Mouse (Mus musculus) G1E (cell line): ENCODE results near the gene Prpf40b. TPM values are rescaled to one million over a fixed set of nuclear protein-coding genes. Genes with fewer than 3 reads are reported as not detected.

Experiments
- ATAC-seq: 2 replicates; pipeline ENCODE4 v1.8.0; 2016; ENCODE audit warnings: mild to moderate bottlenecking; ENCODE audit not compliant: insufficient number of reproducible peaks, poor library complexity, low FRiP score, severe bottlenecking; ENCODE audit errors: extremely low read depth
- DNase-seq: peaks from one replicate; pipeline ENCODE4 v3.0.0; 2012; ENCODE audit warnings: low spot score
- H3K27me3 ChIP-seq: 2 replicates; pipeline ENCODE4 v1.6.1; 2012; ENCODE audit warnings: mild to moderate bottlenecking, low read length, inconsistent platforms; ENCODE audit not compliant: insufficient read depth
- H3K36me3 ChIP-seq: replicated peaks from 2 replicates; pipeline ENCODE3; 2012; ENCODE audit warnings: mild to moderate bottlenecking, inconsistent platforms
- H3K4me1 ChIP-seq: 2 replicates; pipeline ENCODE4 v1.6.1; 2012; ENCODE audit warnings: low read depth, low read length, inconsistent platforms, mixed read lengths; ENCODE audit not compliant: insufficient read depth
- H3K4me3 ChIP-seq: 2 replicates; pipeline ENCODE4 v1.5.1; 2012; ENCODE audit warnings: low read depth, mild to moderate bottlenecking, inconsistent platforms, low read length, moderate library complexity, mixed read lengths
- H3K9me3 ChIP-seq: replicated peaks from 2 replicates; pipeline ENCODE4 v1.6.1; 2012; ENCODE audit warnings: inconsistent platforms
- CTCF ChIP-seq: IDR thresholded peaks from 2 replicates; pipeline ENCODE4 v1.5.1; 2012; ENCODE audit warnings: low read depth, low read length, inconsistent platforms, mixed read lengths
- GATA1 ChIP-seq: IDR thresholded peaks from 2 replicates; pipeline ENCODE4 v1.6.1; 2012; ENCODE audit warnings: borderline replicate concordance, low read length, inconsistent platforms, mixed read lengths
- GATA2 ChIP-seq: IDR thresholded peaks from 2 replicates; pipeline ENCODE4 v1.6.1; 2012; ENCODE audit warnings: low read depth, low read length, inconsistent platforms, borderline replicate concordance
- POLR2AphosphoS5 ChIP-seq: IDR thresholded peaks from 2 replicates; pipeline ENCODE4 v1.6.1; 2012; ENCODE audit warnings: low read depth, low read length, inconsistent platforms; ENCODE audit not compliant: insufficient replicate concordance
- TAL1 ChIP-seq: conservative IDR thresholded peaks from 2 replicates; pipeline ENCODE4 v1.6.1; 2012; ENCODE audit warnings: low read depth, low read length, inconsistent platforms, mixed read lengths
- polyA plus RNA-seq: library from polyadenylated mRNA; stranded (reverse); fragments of >175 nt; gene quantifications from 2 replicates; pipeline ENCODE4 v1.2.3, GENCODE M21; 2012
- total RNA-seq, 2 experiments: library from RNA; stranded (forward) in 1 of 2; stranded (reverse) in 1 of 2; fragments of 200-1000 nt in 1 of 2; fragments of >200 nt in 1 of 2; fragmentation: Nextera tagmentation in 1 of 2; gene quantifications; 2 replicates each; pipeline ENCODE4 v1.2.3; 2014 to 2017

Gene Prpf40b
- total and polyA plus RNA-seq, 3 experiments: 10.1 to 47.2 (median 39.1) TPM

- H3K27me3 ChIP-seq: peaks cover 54% of the 10 kb centered on the region
- TF ChIP-seq CTCF (no peak), GATA1 (no peak), POLR2AphosphoS5 (no peak), TAL1 (no peak), GATA2 (no peak)
- no peak overlapping the region for H3K4me3 ChIP-seq
- ATAC-seq: no peak
- no peak for DNase-seq
- H3K4me1 ChIP-seq: no peaks in the 10 kb centered on the region
- H3K9me3 ChIP-seq: no peaks in the 10 kb centered on the region
- no peaks in the 10 kb centered on the region for H3K36me3 ChIP-seq
Measured at GRCm38 (mm10) chr15:99355660-99356059, 60.8 kb downstream of the Prpf40b start.

- DNase-seq (no peak), ATAC-seq (no peak)
- H3K9me3 ChIP-seq: no peaks in the 10 kb centered on the region
- TF ChIP-seq GATA2 (no peak), GATA1 (no peak), TAL1 (no peak), CTCF (no peak), POLR2AphosphoS5 (no peak)
- H3K4me3 ChIP-seq: no peak overlapping the region
- peaks cover 52% of the 10 kb centered on the region for H3K27me3 ChIP-seq
- H3K4me1 ChIP-seq: no peaks in the 10 kb centered on the region
- H3K36me3 ChIP-seq: no peaks in the 10 kb centered on the region
Measured at GRCm38 (mm10) chr15:99356462-99356861, 61.6 kb downstream of the Prpf40b start.

- Histone ChIP-seq H3K27me3 (peaks cover 42% of the 10 kb centered on the region), H3K36me3 (no peaks in the 10 kb centered on the region), H3K4me1 (no peaks in the 10 kb centered on the region), H3K9me3 (no peaks in the 10 kb centered on the region), H3K4me3 (no peak overlapping the region)
- TF ChIP-seq CTCF (no peak), TAL1 (no peak), POLR2AphosphoS5 (no peak), GATA2 (no peak), GATA1 (no peak)
- ATAC-seq: no peak
- DNase-seq: no peak
Measured at GRCm38 (mm10) chr15:99358952-99359351, 64.1 kb downstream of the Prpf40b start.

- TF ChIP-seq GATA2: no peak
- no peak for TF ChIP-seq GATA1
- no peaks in the 10 kb centered on the region for H3K36me3 ChIP-seq
- peaks cover 18% of the 10 kb centered on the region for H3K27me3 ChIP-seq
- H3K4me3 ChIP-seq: no peak overlapping the region
- ATAC-seq (no peak), DNase-seq (no peak)
- no peaks in the 10 kb centered on the region for H3K4me1 ChIP-seq
- no peaks in the 10 kb centered on the region for H3K9me3 ChIP-seq
Measured at GRCm38 (mm10) chr15:99364022-99364530, 69.2 kb downstream of the Prpf40b start.

GRCm38 (mm10) chr15:99364921-99365320 lies 70.0 kb downstream of the Prpf40b start:
- Histone ChIP-seq H3K27me3 (peaks cover 15% of the 10 kb centered on the region), H3K9me3 (no peaks in the 10 kb centered on the region), H3K4me1 (no peaks in the 10 kb centered on the region), H3K36me3 (no peaks in the 10 kb centered on the region), H3K4me3 (no peak overlapping the region)
- DNase-seq: no peak
- TF ChIP-seq CTCF: no peak
- no peak for TF ChIP-seq GATA1
- no peak for TF ChIP-seq GATA2
- no peak for TF ChIP-seq TAL1
- no peak for TF ChIP-seq POLR2AphosphoS5
- ATAC-seq: no peak

Other genes starting within 250 kb of the Prpf40b start
- not detected in 2 replicates for gene Prph, start 239.9 kb upstream of the Prpf40b start, total RNA-seq (2014; fragmentation: Nextera tagmentation)
- gene Prph, start 239.9 kb upstream of the Prpf40b start, total RNA-seq (2017): not detected in 2 replicates
- not detected in 2 replicates for gene Prph, start 239.9 kb upstream of the Prpf40b start, polyA plus RNA-seq
- gene Troap, start 220.5 kb upstream of the Prpf40b start, total RNA-seq (2014; fragmentation: Nextera tagmentation): 58.2 and 59.0 TPM in 2 replicates
- 22.3 and 22.8 TPM in 2 replicates for gene Troap, start 220.5 kb upstream of the Prpf40b start, total RNA-seq (2017)
- gene Troap, start 220.5 kb upstream of the Prpf40b start, polyA plus RNA-seq: 71.0 and 73.9 TPM in 2 replicates
- gene C1ql4, start 207.3 kb upstream of the Prpf40b start, total RNA-seq (2014; fragmentation: Nextera tagmentation): not detected in 2 replicates
- gene C1ql4, start 207.3 kb upstream of the Prpf40b start, total RNA-seq (2017): not detected in 2 replicates
- not detected in 2 replicates for gene C1ql4, start 207.3 kb upstream of the Prpf40b start, polyA plus RNA-seq
- gene Dnajc22, start 201.9 kb upstream of the Prpf40b start, total RNA-seq (2014; fragmentation: Nextera tagmentation): not detected in 2 replicates
- gene Dnajc22, start 201.9 kb upstream of the Prpf40b start, total RNA-seq (2017): 0.16 TPM in 1 of 2 replicates, not detected in the other
- not detected in 2 replicates for gene Dnajc22, start 201.9 kb upstream of the Prpf40b start, polyA plus RNA-seq
- gene Spats2, start 169.2 kb upstream of the Prpf40b start, total RNA-seq (2014; fragmentation: Nextera tagmentation): not detected in 2 replicates
- 0.05 and 0.12 TPM in 2 replicates for gene Spats2, start 169.2 kb upstream of the Prpf40b start, total RNA-seq (2017)
- gene Spats2, start 169.2 kb upstream of the Prpf40b start, polyA plus RNA-seq: not detected in 2 replicates
- not detected in 2 replicates for gene Kcnh3, start 70.2 kb upstream of the Prpf40b start, total RNA-seq (2014; fragmentation: Nextera tagmentation)
- gene Kcnh3, start 70.2 kb upstream of the Prpf40b start, total RNA-seq (2017): 0.05 TPM in 1 of 2 replicates, not detected in the other
- gene Kcnh3, start 70.2 kb upstream of the Prpf40b start, polyA plus RNA-seq: not detected in 2 replicates
- 29.8 and 39.4 TPM in 2 replicates for gene Mcrs1, start 43.1 kb upstream of the Prpf40b start, total RNA-seq (2014; fragmentation: Nextera tagmentation)
- gene Mcrs1, start 43.1 kb upstream of the Prpf40b start, total RNA-seq (2017): 45.7 and 60.1 TPM in 2 replicates
- 75.9 and 83.4 TPM in 2 replicates for gene Mcrs1, start 43.1 kb upstream of the Prpf40b start, polyA plus RNA-seq
- not detected in 2 replicates for gene Fam186b, start 801 bp downstream of the Prpf40b start, total RNA-seq (2014; fragmentation: Nextera tagmentation)
- gene Fam186b, start 801 bp downstream of the Prpf40b start, total RNA-seq (2017): 0.12 TPM in 1 of 2 replicates, not detected in the other
- gene Fam186b, start 801 bp downstream of the Prpf40b start, polyA plus RNA-seq: not detected in 2 replicates
- 4.8 TPM in 1 of 2 replicates, not detected in the other for gene Fmnl3, start 75.4 kb downstream of the Prpf40b start, total RNA-seq (2014; fragmentation: Nextera tagmentation)
- gene Fmnl3, start 75.4 kb downstream of the Prpf40b start, total RNA-seq (2017): 0.11 and 0.46 TPM in 2 replicates
- 0.07 and 0.08 TPM in 2 replicates for gene Fmnl3, start 75.4 kb downstream of the Prpf40b start, polyA plus RNA-seq
- 239 and 279 TPM in 2 replicates for gene Tmbim6, start 97.8 kb downstream of the Prpf40b start, total RNA-seq (2014; fragmentation: Nextera tagmentation)
- 91.2 and 93.0 TPM in 2 replicates for gene Tmbim6, start 97.8 kb downstream of the Prpf40b start, total RNA-seq (2017)
- gene Tmbim6, start 97.8 kb downstream of the Prpf40b start, polyA plus RNA-seq: 97.5 and 125 TPM in 2 replicates
- 16.1 and 18.7 TPM in 2 replicates for gene Nckap5l, start 162.7 kb downstream of the Prpf40b start, total RNA-seq (2014; fragmentation: Nextera tagmentation)
- 0.58 and 0.60 TPM in 2 replicates for gene Nckap5l, start 162.7 kb downstream of the Prpf40b start, total RNA-seq (2017)
- gene Nckap5l, start 162.7 kb downstream of the Prpf40b start, polyA plus RNA-seq: 15.2 and 17.2 TPM in 2 replicates
- gene Bcdin3d, start 179.6 kb downstream of the Prpf40b start, total RNA-seq (2014; fragmentation: Nextera tagmentation): 10.3 and 13.2 TPM in 2 replicates
- gene Bcdin3d, start 179.6 kb downstream of the Prpf40b start, total RNA-seq (2017): 8.6 and 10.8 TPM in 2 replicates
- gene Bcdin3d, start 179.6 kb downstream of the Prpf40b start, polyA plus RNA-seq: 10.0 and 10.5 TPM in 2 replicates
- not detected in 2 replicates for gene Faim2, start 233.1 kb downstream of the Prpf40b start, total RNA-seq (2014; fragmentation: Nextera tagmentation)
- 0.06 and 0.33 TPM in 2 replicates for gene Faim2, start 233.1 kb downstream of the Prpf40b start, total RNA-seq (2017)
- gene Faim2, start 233.1 kb downstream of the Prpf40b start, polyA plus RNA-seq: not detected in 2 replicates